Mouse (Mus musculus): ENCODE results near the gene Ube2e1.

DNA sequence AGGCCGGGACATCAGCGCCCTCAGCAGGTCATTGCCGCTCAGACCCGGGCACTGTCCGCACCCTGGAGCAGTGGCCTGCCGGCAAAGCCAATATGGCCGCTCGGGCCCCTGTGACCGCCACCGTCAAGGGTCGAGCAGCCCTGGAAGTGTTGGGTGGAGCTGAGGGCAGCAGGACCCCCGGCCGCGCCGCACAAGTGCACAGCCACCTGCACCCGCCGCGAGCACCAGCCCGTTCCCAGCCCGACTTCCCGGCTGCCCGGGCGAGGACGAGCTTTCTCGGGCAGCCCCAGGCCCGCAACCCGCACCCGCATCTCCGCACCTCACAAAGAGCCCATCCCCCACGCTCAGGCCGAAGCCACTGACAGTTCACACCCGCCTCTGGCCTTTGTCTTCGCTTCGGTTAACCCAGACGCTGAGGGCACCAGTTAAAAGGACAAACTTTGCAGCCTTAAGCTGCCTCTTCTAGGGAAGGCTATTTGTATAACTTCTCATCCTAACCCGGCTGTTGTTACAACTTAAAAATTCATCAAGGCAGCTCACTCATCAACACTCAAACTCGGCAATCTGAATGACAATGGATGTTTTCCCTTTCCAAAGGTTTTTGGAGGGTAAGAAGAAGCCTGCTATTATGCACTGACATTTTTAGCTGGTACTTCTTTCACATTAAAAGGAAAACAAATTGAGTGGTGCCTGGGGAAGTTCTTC, 4.5 kb downstream of the Ube2e1 start:
- no peak for TF ChIP-seq CTCF (IDR thresholded peaks at IDR 0.05; ENCODE audit: borderline replicate concordance, insufficient read depth, low read depth, low read length)
- TF ChIP-seq POLR2A (IDR thresholded peaks at IDR 0.05; ENCODE audit: borderline replicate concordance, insufficient read depth, low read length) = no peak

Measured in cerebellum, adult 2 months (tissue).